Mouse (Mus musculus): ENCODE data around the gene Agpat1. TPM values are rescaled to one million over a fixed set of nuclear protein-coding genes. Genes with fewer than 3 reads are reported as not detected.

Gene Agpat1
- polyA plus RNA-seq, 1 experiment from 2014 or later: 83.3 TPM

DNA sequence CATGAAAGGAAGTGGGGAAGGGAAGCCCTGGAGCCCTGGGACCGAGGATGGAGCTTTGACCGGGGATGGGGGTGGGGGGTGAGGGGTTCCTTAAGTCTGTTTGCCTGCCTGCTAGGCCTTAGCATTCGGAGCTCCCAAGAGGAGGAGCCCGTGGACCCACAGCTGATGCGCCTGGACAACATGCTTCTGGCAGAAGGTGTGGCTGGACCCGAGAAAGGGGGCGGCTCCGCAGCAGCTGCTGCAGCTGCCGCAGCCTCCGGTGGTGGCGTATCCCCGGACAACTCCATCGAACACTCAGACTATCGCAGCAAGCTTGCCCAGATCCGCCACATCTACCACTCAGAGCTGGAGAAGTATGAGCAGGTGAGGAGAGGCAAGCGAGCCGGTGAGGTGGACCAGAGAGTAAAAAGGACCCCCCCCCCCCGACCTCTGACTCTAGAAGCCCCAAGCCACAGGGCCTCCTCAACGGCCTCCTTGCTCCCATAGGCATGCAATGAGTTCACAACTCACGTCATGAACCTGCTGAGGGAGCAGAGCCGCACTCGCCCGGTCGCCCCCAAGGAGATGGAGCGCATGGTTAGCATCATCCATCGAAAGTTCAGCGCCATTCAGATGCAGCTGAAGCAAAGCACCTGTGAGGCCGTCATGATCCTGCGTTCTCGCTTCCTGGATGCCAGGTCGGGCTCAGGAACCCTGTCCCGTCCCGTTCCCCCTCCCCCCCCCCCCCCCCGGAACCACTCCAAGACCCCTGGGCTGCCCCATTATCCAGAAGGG is 10.1 kb upstream of the Agpat1 start:
- peaks cover 5% of the 10 kb centered on the region; the same call in 1 of the 2 replicates for H3K36me3 ChIP-seq (ENCODE audit: control insufficient read depth, insufficient read depth, low read length)

DNA sequence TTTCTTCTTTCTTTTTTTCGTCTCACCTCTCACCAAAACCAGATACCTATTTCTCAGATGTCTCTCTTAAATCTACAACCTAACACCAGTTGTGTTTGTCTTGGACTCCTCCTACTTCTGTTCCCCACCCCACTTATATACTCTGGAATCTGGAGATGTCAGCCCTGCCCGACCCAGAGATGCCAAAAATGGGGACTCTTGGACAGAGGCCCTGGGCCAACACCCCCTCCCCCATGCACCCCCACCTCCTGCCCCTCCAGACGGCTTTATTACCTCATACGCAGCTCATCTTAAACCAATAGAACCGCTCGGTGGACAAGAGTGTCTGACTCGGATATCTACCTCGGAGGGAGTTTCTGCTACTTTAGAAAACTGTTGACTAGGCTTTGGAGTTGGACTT is 8.0 kb upstream of the Agpat1 start:
- DNase-seq (ENCODE audit: low spot score): no peak
- Histone ChIP-seq H3K4me1 (ENCODE audit: control insufficient read depth, insufficient read depth, low read length) (peaks cover 15% of the 10 kb centered on the region), H3K27me3 (ENCODE audit: control insufficient read depth, insufficient read depth, low read length) (no peaks in the 10 kb centered on the region), H3K4me3 (ENCODE audit: low read depth, low read length) (no peak overlapping the region), H3K36me3 (ENCODE audit: control insufficient read depth, insufficient read depth, low read length) (peaks cover 9% of the 10 kb centered on the region; the same call in 1 of the 2 replicates), H3K9ac (ENCODE audit: low read length) (no peak overlapping the region), H3K4me2 (ENCODE audit: low read depth) (no peak overlapping the region), H3K27ac (ENCODE audit: low read depth, low read length) (no peak overlapping the region), H3K9me3 (ENCODE audit: control insufficient read depth, low read length) (no peaks in the 10 kb centered on the region)
- no peak for ATAC-seq (ENCODE audit: insufficient read depth, low FRiP score, low TSS enrichment)
- WGBS: 79% methylated on average over 8 of the region's 8 CpGs

More for the DNA sequence above, 10.1 kb upstream of the Agpat1 start:
- peaks cover 34% of the 10 kb centered on the region for H3K4me1 ChIP-seq (ENCODE audit: control insufficient read depth, insufficient read depth, low read length)
- H3K27ac ChIP-seq (ENCODE audit: low read depth, low read length): 0 out of 2 replicates have a peak overlapping the region, but pooled peaks have one; percentile 20
- WGBS: 57% methylated on average over 32 of the region's 34 CpGs
- no peak for ATAC-seq (ENCODE audit: insufficient read depth, low FRiP score, low TSS enrichment)
- H3K4me2 ChIP-seq (ENCODE audit: low read depth): peak overlapping the region; percentile 97
- peak overlapping the region; percentile 97 for H3K9ac ChIP-seq (ENCODE audit: low read length)
- H3K27me3 ChIP-seq (ENCODE audit: control insufficient read depth, insufficient read depth, low read length): no peaks in the 10 kb centered on the region
- H3K9me3 ChIP-seq (ENCODE audit: control insufficient read depth, low read length): no peaks in the 10 kb centered on the region
- peak overlapping the region; percentile 98 for H3K4me3 ChIP-seq (ENCODE audit: low read depth, low read length)
- no peak for DNase-seq (ENCODE audit: low spot score)

DNA sequence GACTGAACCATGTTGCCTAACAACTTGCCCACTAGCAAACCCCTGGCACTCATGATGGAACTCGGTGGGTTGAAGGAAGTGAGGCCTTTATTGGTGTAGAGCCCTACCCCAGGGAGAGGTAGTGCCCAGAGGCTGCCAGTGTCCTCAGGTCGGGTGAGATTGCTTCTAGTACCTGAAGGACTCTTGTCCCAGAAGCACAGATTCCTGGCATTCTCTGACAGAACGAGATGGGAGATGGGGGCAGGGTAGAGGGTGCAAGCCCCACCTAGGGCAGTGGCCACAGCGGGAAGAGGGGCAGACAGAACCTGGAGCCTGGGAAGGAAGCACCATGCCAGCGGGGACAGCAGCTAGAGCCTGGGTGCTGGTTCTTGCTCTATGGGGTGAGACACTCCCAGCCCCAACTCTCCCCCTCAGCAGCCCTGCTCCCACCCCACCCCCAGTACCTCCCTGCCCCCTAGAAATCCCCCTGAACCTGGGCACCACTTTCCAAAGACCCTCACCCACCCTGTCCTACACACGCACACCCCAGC is 6.4 kb upstream of the Agpat1 start, which contains the start of gene Ager:
Gene Ager (plus strand): TSS at position 297 of the 530 bp plus-strand sequence.
- Histone ChIP-seq H3K4me3 (ENCODE audit: low read depth, low read length) (no peak within 1 kb of the TSS; the same call in 1 of the 2 replicates), H3K4me1 (ENCODE audit: control insufficient read depth, insufficient read depth, low read length) (peaks cover 17% of the 10 kb centered on the region), H3K27me3 (ENCODE audit: control insufficient read depth, insufficient read depth, low read length) (no peaks in the 10 kb centered on the region), H3K9ac (ENCODE audit: low read length) (no peak within 1 kb of the TSS), H3K4me2 (ENCODE audit: low read depth) (no peak within 1 kb of the TSS), H3K36me3 (ENCODE audit: control insufficient read depth, insufficient read depth, low read length) (peaks cover 9% of the 10 kb centered on the region; the same call in 1 of the 2 replicates), H3K27ac (ENCODE audit: low read depth, low read length) (no peak within 1 kb of the TSS), H3K9me3 (ENCODE audit: control insufficient read depth, low read length) (no peaks in the 10 kb centered on the region)
- ATAC-seq (ENCODE audit: insufficient read depth, low FRiP score, low TSS enrichment) (no peak), DNase-seq (ENCODE audit: low spot score) (no peak)
- 19% methylated on average over 6 of the region's 6 CpGs for WGBS

DNA sequence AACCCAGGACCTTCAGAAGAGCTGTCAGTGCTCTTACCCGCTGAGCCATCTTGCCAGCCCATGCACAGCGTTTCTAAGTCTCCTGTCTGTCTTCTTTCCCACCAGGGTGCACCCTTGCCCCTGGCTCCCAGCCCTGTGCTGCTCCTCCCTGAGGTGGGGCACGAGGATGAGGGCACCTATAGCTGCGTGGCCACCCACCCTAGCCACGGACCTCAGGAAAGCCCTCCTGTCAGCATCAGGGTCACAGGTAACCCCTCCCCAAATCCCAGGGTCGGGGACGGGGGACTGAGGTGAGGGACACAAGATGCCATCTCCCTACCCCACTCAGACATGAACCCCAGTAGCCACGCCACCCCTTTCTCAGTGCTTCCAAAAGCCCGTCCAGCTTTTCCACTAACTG is 4.2 kb upstream of the Agpat1 start:
- 79% methylated on average over 9 of the region's 9 CpGs for WGBS
- H3K36me3 ChIP-seq (ENCODE audit: control insufficient read depth, insufficient read depth, low read length): peaks cover 7% of the 10 kb centered on the region; the same call in 1 of the 2 replicates
- H3K9ac ChIP-seq (ENCODE audit: low read length): no peak overlapping the region
- no peak for DNase-seq (ENCODE audit: low spot score)
- H3K4me1 ChIP-seq (ENCODE audit: control insufficient read depth, insufficient read depth, low read length): peaks cover 15% of the 10 kb centered on the region
- H3K9me3 ChIP-seq (ENCODE audit: control insufficient read depth, low read length): no peaks in the 10 kb centered on the region
- H3K4me3 ChIP-seq (ENCODE audit: low read depth, low read length): no peak overlapping the region
- H3K27ac ChIP-seq (ENCODE audit: low read depth, low read length): no peak overlapping the region
- ATAC-seq (ENCODE audit: insufficient read depth, low FRiP score, low TSS enrichment): no peak
- no peaks in the 10 kb centered on the region for H3K27me3 ChIP-seq (ENCODE audit: control insufficient read depth, insufficient read depth, low read length)
- no peak overlapping the region for H3K4me2 ChIP-seq (ENCODE audit: low read depth)

DNA sequence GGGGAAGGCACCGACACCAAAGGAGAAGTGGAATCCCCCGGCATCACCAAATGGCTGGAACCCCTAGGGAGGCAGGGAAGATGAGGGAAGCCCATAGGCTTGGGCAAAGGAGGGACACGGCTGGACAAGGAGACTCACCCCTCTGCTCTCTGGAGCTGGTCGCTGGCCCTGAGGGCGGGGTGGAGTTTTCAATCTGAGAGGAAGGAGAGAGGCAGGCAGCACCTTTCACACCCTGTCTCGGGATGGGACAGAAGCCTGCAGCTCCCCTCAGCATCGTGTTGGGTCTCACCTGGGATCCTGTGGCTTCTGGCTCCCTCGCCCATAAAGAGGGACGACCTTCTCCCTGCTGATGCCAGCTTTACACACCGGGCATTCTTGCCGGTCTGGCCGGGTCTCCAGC is 2.3 kb upstream of the Agpat1 start:
- DNase-seq (ENCODE audit: low spot score) (no peak), ATAC-seq (ENCODE audit: insufficient read depth, low FRiP score, low TSS enrichment) (no peak)
- no peaks in the 10 kb centered on the region for H3K9me3 ChIP-seq (ENCODE audit: control insufficient read depth, low read length)
- H3K4me3 ChIP-seq (ENCODE audit: low read depth, low read length): 0 out of 2 replicates have a peak overlapping the region, but pooled peaks have one; percentile 68
- no peak overlapping the region for H3K27ac ChIP-seq (ENCODE audit: low read depth, low read length)
- H3K36me3 ChIP-seq (ENCODE audit: control insufficient read depth, insufficient read depth, low read length): peaks cover 4% of the 10 kb centered on the region; the same call in 1 of the 2 replicates
- H3K27me3 ChIP-seq (ENCODE audit: control insufficient read depth, insufficient read depth, low read length): no peaks in the 10 kb centered on the region
- H3K9ac ChIP-seq (ENCODE audit: low read length): no peak overlapping the region
- H3K4me2 ChIP-seq (ENCODE audit: low read depth): peak overlapping the region; percentile 93
- WGBS: 91% methylated on average over 12 of the region's 12 CpGs
- peaks cover 22% of the 10 kb centered on the region for H3K4me1 ChIP-seq (ENCODE audit: control insufficient read depth, insufficient read depth, low read length)

DNA sequence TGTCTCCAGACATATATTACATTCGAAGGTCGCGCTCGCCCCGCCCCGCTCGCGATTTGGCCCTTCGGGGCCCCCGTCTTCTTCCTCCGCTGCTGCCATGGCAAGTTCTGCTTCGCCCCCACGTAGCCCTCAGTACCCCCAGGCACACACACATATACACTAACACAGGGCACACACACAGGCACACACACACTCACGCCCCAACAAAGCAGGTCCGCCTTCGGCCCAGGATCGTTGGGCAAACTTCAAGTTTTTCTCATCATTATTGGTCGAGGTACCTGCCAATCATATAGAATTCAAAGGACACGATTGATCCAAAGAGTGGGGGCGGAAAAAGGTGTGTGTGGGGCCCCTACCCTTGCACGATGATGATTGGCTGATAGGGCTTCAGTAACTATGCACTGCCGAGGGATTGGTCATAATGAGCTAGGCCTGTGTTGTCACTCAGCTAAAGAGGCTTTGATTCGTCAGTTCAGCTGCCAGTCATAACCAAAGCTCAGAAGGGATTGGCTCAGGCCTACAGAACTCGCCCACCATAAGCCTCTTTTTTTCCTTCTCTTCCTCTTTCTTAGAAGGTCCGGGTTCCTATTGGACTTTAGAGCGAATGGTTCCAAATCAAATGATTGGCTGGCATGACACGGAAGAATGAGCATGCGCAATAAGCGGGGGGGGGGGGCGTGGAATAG is 544 bp upstream of the Agpat1 start, which contains the start of gene Rnf5:
Gene Rnf5 (minus strand): TSS at position 316 of the 686 bp plus-strand sequence.
- Histone ChIP-seq H3K9ac (ENCODE audit: low read length) (peak within 1 kb of the TSS; percentile 63), H3K9me3 (ENCODE audit: control insufficient read depth, low read length) (no peaks in the 10 kb centered on the region), H3K27me3 (ENCODE audit: control insufficient read depth, insufficient read depth, low read length) (no peaks in the 10 kb centered on the region), H3K36me3 (ENCODE audit: control insufficient read depth, insufficient read depth, low read length) (peaks cover 4% of the 10 kb centered on the region; the same call in 1 of the 2 replicates), H3K4me1 (ENCODE audit: control insufficient read depth, insufficient read depth, low read length) (peaks cover 23% of the 10 kb centered on the region), H3K4me2 (ENCODE audit: low read depth) (peak within 1 kb of the TSS; percentile 98), H3K27ac (ENCODE audit: low read depth, low read length) (peak within 1 kb of the TSS; percentile 91), H3K4me3 (ENCODE audit: low read depth, low read length) (peak within 1 kb of the TSS; percentile 86)
- WGBS: under 1% methylated on average over 30 of the region's 30 CpGs
- peak; percentile 96 for ATAC-seq (ENCODE audit: insufficient read depth, low FRiP score, low TSS enrichment)
- peak; percentile 97 for DNase-seq (ENCODE audit: low spot score)

DNA sequence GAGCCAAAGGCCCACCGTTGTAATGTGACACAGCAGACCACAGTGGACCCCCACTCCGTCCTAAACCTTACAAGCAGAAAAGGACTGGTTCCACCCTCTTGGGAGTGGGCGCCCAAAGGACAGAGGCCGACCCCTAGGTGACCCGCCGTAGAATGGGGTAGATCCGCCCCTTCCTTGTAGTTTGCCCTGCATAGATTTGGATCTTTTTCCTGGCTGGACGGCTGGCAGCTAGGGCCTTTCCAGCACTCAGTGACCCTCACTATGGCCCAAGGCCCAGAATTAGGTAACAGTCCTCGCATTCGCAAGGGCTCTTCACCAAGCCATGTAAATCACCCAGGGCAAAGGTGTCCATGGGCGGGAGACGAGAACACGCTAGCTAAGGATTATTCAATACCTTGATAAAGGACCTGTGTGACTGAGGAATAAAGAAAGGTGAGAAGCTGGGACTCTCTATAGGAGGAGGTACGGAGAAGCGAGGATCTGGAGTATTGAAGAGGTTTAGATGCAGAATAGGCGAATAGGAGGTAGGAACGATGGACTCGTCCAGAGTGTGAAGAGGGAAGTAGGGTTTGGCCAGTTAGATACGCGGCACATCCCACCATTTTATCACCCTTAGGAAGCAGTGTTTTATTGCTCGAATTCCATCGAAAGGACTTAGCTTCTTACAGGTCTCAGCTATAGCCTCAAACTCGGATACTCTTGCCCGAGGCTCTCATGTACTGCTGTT is 612 bp downstream of the Agpat1 start:
- H3K9ac ChIP-seq (ENCODE audit: low read length): peak overlapping the region; percentile 63
- no peaks in the 10 kb centered on the region for H3K27me3 ChIP-seq (ENCODE audit: control insufficient read depth, insufficient read depth, low read length)
- H3K4me3 ChIP-seq (ENCODE audit: low read depth, low read length): peak overlapping the region; percentile 86
- DNase-seq (ENCODE audit: low spot score) (no peak), ATAC-seq (ENCODE audit: insufficient read depth, low FRiP score, low TSS enrichment) (no peak; the same call in 1 of the 2 replicates)
- H3K4me2 ChIP-seq (ENCODE audit: low read depth): peak overlapping the region; percentile 98
- H3K36me3 ChIP-seq (ENCODE audit: control insufficient read depth, insufficient read depth, low read length): peaks cover 4% of the 10 kb centered on the region; the same call in 1 of the 2 replicates
- no peaks in the 10 kb centered on the region for H3K9me3 ChIP-seq (ENCODE audit: control insufficient read depth, low read length)
- 10% methylated on average over 24 of the region's 24 CpGs for WGBS
- peak overlapping the region; percentile 91 for H3K27ac ChIP-seq (ENCODE audit: low read depth, low read length)
- H3K4me1 ChIP-seq (ENCODE audit: control insufficient read depth, insufficient read depth, low read length): peaks cover 23% of the 10 kb centered on the region

DNA sequence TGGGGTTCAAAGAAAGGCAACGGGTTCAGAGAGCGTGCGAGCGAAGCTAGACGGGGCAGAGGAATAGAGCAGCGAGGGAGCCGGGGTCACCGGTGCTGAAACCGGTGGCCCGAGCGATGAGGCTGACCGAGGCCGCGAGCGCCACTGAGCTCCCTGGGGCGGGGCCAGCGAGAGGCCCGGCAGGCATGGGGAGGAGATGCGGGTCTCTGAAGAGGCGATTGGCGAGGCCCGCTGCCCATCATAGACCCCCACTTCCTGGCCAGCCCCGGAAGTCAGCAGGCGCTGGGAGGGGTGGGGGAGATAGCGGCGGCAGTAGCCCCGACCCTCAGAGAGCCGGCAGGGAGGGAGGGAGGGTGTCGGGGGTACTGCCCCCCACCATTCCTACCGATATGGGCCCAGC is 1.5 kb downstream of the Agpat1 start:
- peak overlapping the region; percentile 86 for H3K4me3 ChIP-seq (ENCODE audit: low read depth, low read length)
- DNase-seq (ENCODE audit: low spot score): peak; percentile 96
- H3K27ac ChIP-seq (ENCODE audit: low read depth, low read length): peak overlapping the region; percentile 91
- no peaks in the 10 kb centered on the region for H3K9me3 ChIP-seq (ENCODE audit: control insufficient read depth, low read length)
- ATAC-seq (ENCODE audit: insufficient read depth, low FRiP score, low TSS enrichment): peak; percentile 32
- peak overlapping the region; percentile 98 for H3K4me2 ChIP-seq (ENCODE audit: low read depth)
- WGBS: under 1% methylated on average over 30 of the region's 30 CpGs
- no peaks in the 10 kb centered on the region for H3K27me3 ChIP-seq (ENCODE audit: control insufficient read depth, insufficient read depth, low read length)
- peaks cover 3% of the 10 kb centered on the region for H3K36me3 ChIP-seq (ENCODE audit: control insufficient read depth, insufficient read depth, low read length)
- H3K4me1 ChIP-seq (ENCODE audit: control insufficient read depth, insufficient read depth, low read length): peaks cover 23% of the 10 kb centered on the region
- peak overlapping the region; percentile 88 for H3K9ac ChIP-seq (ENCODE audit: low read length)

Measured in neural tube, embryonic 11.5 days (tissue).